Mouse (Mus musculus) intestine, embryonic 14.5 days (tissue): ENCODE results near the gene Slc7a4. TPM values are rescaled to one million over a fixed set of nuclear protein-coding genes. Genes with fewer than 3 reads are reported as not detected.
"Not testable (repeated sequence)": the region's sequence is repeated elsewhere in the genome, so short reads cannot be mapped to it uniquely, and the experiment has no call there.

Experiments
- ATAC-seq: fragments of 200-750 bp; cut with Nextera tagmentation; replicated peaks from 2 replicates; pipeline ENCODE4 v1.8.0; 2017; ENCODE audit warnings: low read depth, moderate number of reproducible peaks, moderate TSS enrichment, moderate library complexity; ENCODE audit not compliant: low FRiP score, low TSS enrichment
- DNase-seq: peaks from one replicate; pipeline ENCODE4 v3.0.0-alpha.2; 2018; ENCODE audit warnings: low spot score
- H3K27ac ChIP-seq: fragments of 300-500 bp; sonication (generic); 2 replicates; pipeline ENCODE4 v1.5.1; 2014; ENCODE audit warnings: low read depth, mild to moderate bottlenecking, control low read depth
- H3K27me3 ChIP-seq: fragments of 300-500 bp; sonication (generic); replicated peaks from 2 replicates; pipeline ENCODE4 v1.6.1; 2014; ENCODE audit warnings: low read length, control low read depth; ENCODE audit not compliant: control insufficient read depth, insufficient read depth
- H3K36me3 ChIP-seq: fragments of 300-500 bp; sonication (generic); 2 replicates; pipeline ENCODE4 v1.6.1; 2014; ENCODE audit warnings: low read length, control low read depth; ENCODE audit not compliant: control insufficient read depth, insufficient read depth
- H3K4me1 ChIP-seq: fragments of 300-500 bp; sonication (generic); replicated peaks from 2 replicates; pipeline ENCODE4 v1.6.1; 2014; ENCODE audit warnings: low read length, control low read depth, mixed read lengths; ENCODE audit not compliant: control insufficient read depth, insufficient read depth
- H3K4me2 ChIP-seq: fragments of 300-500 bp; sonication (generic); 2 replicates; pipeline ENCODE4 v1.6.1; 2014; ENCODE audit warnings: low read length
- H3K4me3 ChIP-seq: fragments of 300-500 bp; sonication (generic); 2 replicates; pipeline ENCODE4 v1.5.1; 2014; ENCODE audit warnings: low read depth, low read length, control low read depth, mixed read lengths
- H3K9ac ChIP-seq: fragments of 300-500 bp; sonication (generic); 2 replicates; pipeline ENCODE4 v1.6.1; 2014; ENCODE audit warnings: mild to moderate bottlenecking, low read length
- H3K9me3 ChIP-seq: fragments of 300-500 bp; sonication (generic); 2 replicates; pipeline ENCODE4 v1.6.1; 2016; ENCODE audit warnings: low read length, control low read depth; ENCODE audit not compliant: control insufficient read depth
- WGBS: fragments of 180-500 bp; shearing (Covaris S2); extraction: QIAGEN DNeasy Blood & Tissue Kit; methylation state at CpG from one replicate; pipeline ENCODE4 v1.1.7; 2014; 5-methylcytosine and 5-hydroxymethylcytosine counted together
- polyA plus RNA-seq: library from polyadenylated mRNA; unstranded; fragments of >200 nt; fragmentation: Nextera tagmentation; extraction: Ambion mirVana; gene quantifications from 2 replicates; pipeline ENCODE4 v1.2.1, GENCODE M21; 2014

Gene Slc7a4
- polyA plus RNA-seq, 1 experiment from 2014 or later, result 15.6 TPM

DNA sequence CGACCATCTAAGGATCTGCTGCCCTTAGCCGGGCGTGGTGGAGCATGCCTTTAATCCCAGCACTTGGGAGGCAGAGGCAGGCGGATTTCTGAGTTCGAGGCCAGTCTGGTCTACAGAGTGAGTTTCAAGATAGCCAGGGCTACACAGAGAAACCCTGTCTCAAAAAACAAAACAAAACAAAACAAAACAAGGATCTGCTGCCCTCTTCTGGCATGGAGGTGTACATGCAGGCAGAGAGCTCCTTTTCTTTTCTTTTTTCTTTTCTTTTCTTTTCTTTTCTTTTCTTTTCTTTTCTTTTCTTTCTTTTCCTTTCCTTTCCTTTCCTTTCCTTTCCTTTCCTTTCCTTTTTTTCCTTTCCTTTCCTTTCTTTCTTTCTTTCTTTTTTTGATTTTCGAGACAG lies 31.7 kb upstream of the Slc7a4 start:
- H3K36me3 ChIP-seq, H3K4me2 ChIP-seq, H3K9me3 ChIP-seq, H3K27ac ChIP-seq, DNase-seq, H3K27me3 ChIP-seq, ATAC-seq, H3K4me1 ChIP-seq, H3K4me3 ChIP-seq, H3K9ac ChIP-seq: not testable (repeated sequence)
- WGBS, result 92% methylated on average over 6 of the region's 6 CpGs

DNA sequence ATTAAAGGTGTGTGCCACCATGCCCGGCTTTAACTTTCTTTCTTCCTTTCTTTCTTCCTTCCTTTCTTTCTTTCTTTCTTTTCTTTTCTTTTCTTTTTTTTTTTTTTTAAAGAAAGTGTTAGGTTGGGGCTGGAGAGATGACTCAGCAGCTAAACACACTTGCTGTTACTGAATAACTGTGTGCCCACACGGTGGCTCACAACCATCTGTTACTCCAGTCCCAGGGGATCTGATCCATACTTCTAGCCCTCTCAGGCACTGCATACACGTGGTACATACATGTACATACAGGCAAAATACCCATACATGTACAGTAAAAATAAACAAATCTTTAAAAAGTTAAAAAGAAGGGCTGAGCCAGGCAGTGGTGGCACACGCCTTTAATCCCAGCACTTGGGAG lies 28.4 kb upstream of the Slc7a4 start:
- no peak for ATAC-seq
- Histone ChIP-seq H3K27ac (no peak overlapping the region), H3K9ac (no peak overlapping the region), H3K9me3 (no peaks in the 10 kb centered on the region), H3K4me2 (no peak overlapping the region), H3K27me3 (no peaks in the 10 kb centered on the region), H3K36me3 (no peaks in the 10 kb centered on the region), H3K4me1 (no peaks in the 10 kb centered on the region), H3K4me3 (no peak overlapping the region)
- WGBS, result 70% methylated on average over 4 of the region's 4 CpGs
- no peak for DNase-seq

DNA sequence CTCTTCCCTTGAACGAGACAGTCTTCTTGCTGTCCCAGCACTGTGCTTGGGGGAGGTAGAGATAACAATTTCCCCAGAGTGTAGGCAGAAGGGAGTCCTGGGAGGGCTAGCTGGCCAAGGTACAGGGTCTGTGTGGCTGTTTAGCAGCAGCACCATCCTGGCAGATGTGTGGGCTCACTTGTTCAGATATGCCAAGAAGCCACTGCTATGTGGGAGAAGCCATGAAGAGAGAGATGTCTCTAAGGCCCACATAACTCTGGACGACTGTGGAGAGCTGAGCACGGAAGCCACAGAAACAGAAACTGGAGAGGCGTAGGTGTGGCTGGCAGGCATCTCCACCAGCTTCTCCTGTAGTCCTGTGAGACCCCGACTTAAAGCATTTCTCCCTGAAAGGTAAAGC lies 22.7 kb upstream of the Slc7a4 start:
- no peak overlapping the region for H3K4me2 ChIP-seq
- H3K27ac ChIP-seq, result no peak overlapping the region
- H3K4me1 ChIP-seq, result no peaks in the 10 kb centered on the region
- WGBS, result 76% methylated on average over 5 of the region's 5 CpGs
- no peak for ATAC-seq
- DNase-seq, result no peak
- H3K27me3 ChIP-seq, result no peaks in the 10 kb centered on the region
- H3K9me3 ChIP-seq, result no peaks in the 10 kb centered on the region
- H3K36me3 ChIP-seq, result no peaks in the 10 kb centered on the region
- no peak overlapping the region for H3K9ac ChIP-seq
- no peak overlapping the region for H3K4me3 ChIP-seq

DNA sequence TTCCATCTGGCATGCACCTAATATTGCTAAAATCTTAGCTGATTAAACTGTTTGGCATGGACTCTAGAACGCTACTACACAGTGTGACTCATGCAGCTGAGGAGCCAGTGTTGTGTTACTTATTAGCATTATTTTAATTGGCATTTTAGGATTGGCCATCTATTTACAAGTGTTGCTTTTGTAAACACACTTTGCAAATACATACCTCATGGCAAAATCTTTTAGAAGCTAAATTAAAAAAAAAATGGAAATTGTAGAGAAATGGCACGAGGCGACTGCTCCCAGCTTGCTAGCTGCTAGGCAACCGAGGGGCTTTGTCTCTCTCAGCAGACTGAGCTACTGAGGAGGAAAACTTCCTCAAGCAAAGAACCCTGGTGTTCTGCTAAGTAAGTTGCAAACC lies 21.9 kb upstream of the Slc7a4 start:
- no peak for DNase-seq
- no peak for ATAC-seq
- no peaks in the 10 kb centered on the region for H3K4me1 ChIP-seq
- H3K4me3 ChIP-seq, result no peak overlapping the region
- H3K36me3 ChIP-seq, result no peaks in the 10 kb centered on the region
- no peak overlapping the region for H3K27ac ChIP-seq
- 72% methylated on average over 4 of the region's 4 CpGs for WGBS
- H3K9me3 ChIP-seq, result no peaks in the 10 kb centered on the region
- H3K9ac ChIP-seq, result no peak overlapping the region
- H3K4me2 ChIP-seq, result no peak overlapping the region
- no peaks in the 10 kb centered on the region for H3K27me3 ChIP-seq

DNA sequence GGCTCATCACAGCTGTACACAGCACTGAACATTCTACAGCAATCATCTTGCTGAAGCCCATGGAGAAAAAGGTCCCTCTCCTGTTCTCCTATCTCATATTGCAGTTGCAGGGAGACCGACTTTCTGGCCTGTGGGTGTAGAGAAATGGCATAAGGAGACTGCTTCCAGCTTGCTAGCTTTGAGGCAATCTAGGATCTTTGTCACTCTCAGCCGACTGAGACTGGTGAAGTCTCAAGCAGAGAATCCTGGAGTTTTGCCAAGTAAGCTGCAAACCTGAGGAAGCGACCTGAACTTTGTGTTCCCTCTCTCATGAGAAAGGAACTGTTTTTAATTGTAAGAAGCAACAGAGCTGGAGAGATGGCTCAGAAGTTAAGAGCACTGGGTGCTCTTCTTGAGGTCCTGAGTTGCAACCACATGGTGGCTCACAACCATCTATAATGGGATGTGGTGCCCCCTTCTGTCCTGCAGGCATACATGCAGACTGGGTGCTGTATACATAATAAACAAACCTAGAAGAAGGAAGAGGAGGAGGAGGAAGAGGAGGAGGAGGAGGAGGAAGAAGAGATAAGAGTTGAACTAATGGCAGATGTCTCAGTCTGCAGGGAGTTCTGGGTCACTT lies 18.0 kb upstream of the Slc7a4 start:
- H3K4me3 ChIP-seq, result no peak overlapping the region
- H3K27ac ChIP-seq, result no peak overlapping the region
- no peaks in the 10 kb centered on the region for H3K27me3 ChIP-seq
- H3K36me3 ChIP-seq, result no peaks in the 10 kb centered on the region
- WGBS, result 52% methylated on average over 3 of the region's 3 CpGs
- H3K4me2 ChIP-seq, result no peak overlapping the region
- no peaks in the 10 kb centered on the region for H3K9me3 ChIP-seq
- H3K9ac ChIP-seq, result no peak overlapping the region
- no peak for ATAC-seq
- H3K4me1 ChIP-seq, result no peaks in the 10 kb centered on the region
- no peak for DNase-seq

DNA sequence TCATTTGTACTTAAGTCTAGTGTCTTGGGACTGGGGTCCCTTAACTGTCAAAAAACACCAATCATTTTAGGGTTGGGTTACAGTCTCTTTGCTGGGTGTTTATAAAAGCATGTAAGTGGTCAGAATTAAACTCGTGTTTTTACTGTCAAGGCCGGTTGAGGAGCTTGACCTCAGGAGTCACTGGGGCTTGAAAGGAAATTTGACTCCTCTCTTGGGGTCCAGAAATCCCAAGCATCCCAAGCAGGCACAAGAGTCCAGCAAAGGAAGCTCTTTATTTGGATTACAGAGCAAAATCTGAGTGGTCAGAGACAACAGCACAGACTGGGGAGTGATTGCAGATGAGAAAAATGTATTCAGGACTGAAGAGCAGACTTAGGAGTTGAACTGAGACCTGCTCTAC lies 7.7 kb upstream of the Slc7a4 start:
- H3K36me3 ChIP-seq, result no peaks in the 10 kb centered on the region
- H3K27ac ChIP-seq, result no peak overlapping the region
- no peak for ATAC-seq
- no peak overlapping the region for H3K9ac ChIP-seq
- H3K27me3 ChIP-seq, result no peaks in the 10 kb centered on the region
- no peak for DNase-seq
- H3K4me1 ChIP-seq, result no peaks in the 10 kb centered on the region
- WGBS, result 19% methylated on average over 2 of the region's 2 CpGs
- no peak overlapping the region for H3K4me2 ChIP-seq
- no peak overlapping the region for H3K4me3 ChIP-seq
- H3K9me3 ChIP-seq, result 0 out of 2 replicates have a peak, but pooled peaks cover 2% of the 10 kb centered on the region

DNA sequence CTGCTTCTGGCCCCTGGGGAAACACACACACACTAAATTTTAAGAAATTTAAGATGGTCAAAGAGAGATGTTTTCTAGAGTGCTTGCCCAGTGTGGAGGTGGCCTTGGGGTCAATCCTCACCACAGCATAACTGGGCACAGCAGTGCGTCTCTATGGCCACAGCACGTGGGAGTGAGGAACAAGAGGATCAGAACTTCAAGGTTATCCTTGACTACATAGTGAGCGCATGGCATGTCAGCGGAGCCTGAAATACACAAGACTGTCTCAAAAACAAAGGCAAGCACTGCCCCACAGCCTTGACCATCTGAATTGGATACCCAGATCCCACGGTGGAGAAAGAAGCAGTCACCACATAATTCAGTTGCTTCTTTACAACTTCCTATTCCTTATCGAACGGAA lies 1.5 kb upstream of the Slc7a4 start:
- WGBS, result 91% methylated on average over 7 of the region's 7 CpGs
- Histone ChIP-seq H3K9me3 (0 out of 2 replicates have a peak, but pooled peaks cover 2% of the 10 kb centered on the region), H3K27ac (no peak overlapping the region), H3K4me1 (no peaks in the 10 kb centered on the region), H3K4me3 (no peak overlapping the region), H3K4me2 (no peak overlapping the region), H3K36me3 (no peaks in the 10 kb centered on the region), H3K9ac (no peak overlapping the region), H3K27me3 (no peaks in the 10 kb centered on the region)
- DNase-seq (no peak), ATAC-seq (no peak)

DNA sequence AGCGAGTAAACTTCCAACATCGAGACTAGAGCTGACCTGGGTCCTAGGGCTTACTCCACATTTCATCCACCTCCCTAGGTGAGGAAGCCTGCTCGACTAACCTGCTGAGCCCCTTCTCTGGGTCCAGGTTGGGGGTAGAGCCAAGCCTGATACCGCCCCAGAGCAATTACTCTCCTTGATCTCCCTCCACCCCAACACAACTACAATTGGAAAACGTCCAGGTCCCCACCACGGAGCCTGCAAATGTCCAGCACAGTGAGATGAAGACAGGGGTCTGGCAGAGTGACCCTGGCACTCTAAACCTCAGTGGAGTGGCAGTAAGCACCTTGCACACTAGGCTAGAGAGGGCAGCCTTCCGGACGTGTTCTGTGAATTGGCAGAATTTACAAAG lies 6.2 kb downstream of the Slc7a4 start:
- no peaks in the 10 kb centered on the region for H3K9me3 ChIP-seq
- H3K9ac ChIP-seq, result peak overlapping the region; percentile 53
- H3K36me3 ChIP-seq, result no peaks in the 10 kb centered on the region
- DNase-seq (no peak), ATAC-seq (no peak)
- peaks cover 17% of the 10 kb centered on the region for H3K27me3 ChIP-seq
- H3K4me2 ChIP-seq, result peak overlapping the region; percentile 91
- WGBS, result 14% methylated on average over 8 of the region's 8 CpGs
- H3K4me3 ChIP-seq, result peak overlapping the region; percentile 53
- H3K27ac ChIP-seq, result no peak overlapping the region
- peaks cover 6% of the 10 kb centered on the region; the same call in 1 of the 2 replicates for H3K4me1 ChIP-seq
